Mouse (Mus musculus) macrophage (primary cell): ENCODE data around the gene Tsfm. TPM values are rescaled to one million over a fixed set of nuclear protein-coding genes. Genes with fewer than 3 reads are reported as not detected.

Experiments
- H3K27ac ChIP-seq: fragments of 350-480 bp; formaldehyde crosslinking; 2 replicates; pipeline ENCODE4 v1.9.0; 2021
- H3K36me3 ChIP-seq: fragments of 350-480 bp; formaldehyde crosslinking; 2 replicates; pipeline ENCODE4 v1.9.0; 2021; ENCODE audit errors: inconsistent target
- H3K4me3 ChIP-seq: fragments of 350-480 bp; formaldehyde crosslinking; 2 replicates; pipeline ENCODE4 v1.9.0; 2021; ENCODE audit errors: inconsistent target
- H3K79me2 ChIP-seq: fragments of 350-480 bp; formaldehyde crosslinking; 2 replicates; pipeline ENCODE4 v1.9.0; 2021; ENCODE audit errors: inconsistent target
- WGBS: methylation state at CpG from one replicate; pipeline ENCODE4 v1.1.7; 2026; ENCODE audit warnings: inconsistent platforms; ENCODE audit not compliant: missing documents; 5-methylcytosine and 5-hydroxymethylcytosine counted together
- polyA plus RNA-seq: library from polyadenylated mRNA; stranded (reverse); fragments of 250-400 nt; gene quantifications from 3 replicates; pipeline ENCODE4 v1.2.4, GENCODE M21; 2018; ENCODE audit warnings: inconsistent platforms

The Tsfm gene
- polyA plus RNA-seq, 1 experiment from 2014 or later, result 4.9 TPM

GRCm38 (mm10) chr10:126979636-126980151, 50.9 kb downstream of the Tsfm start:
- under 1% methylated on average over 45 of the region's 57 CpGs for WGBS
- no peaks in the 10 kb centered on the region for H3K36me3 ChIP-seq
- H3K79me2 ChIP-seq, result peaks cover 50% of the 10 kb centered on the region
- no peak overlapping the region for H3K27ac ChIP-seq
- peak overlapping the region; percentile 39 for H3K4me3 ChIP-seq

- Histone ChIP-seq H3K79me2 (peaks cover 45% of the 10 kb centered on the region), H3K27ac (no peak overlapping the region), H3K36me3 (no peaks in the 10 kb centered on the region), H3K4me3 (peak overlapping the region; percentile 11; the same call in 1 of the 2 replicates)
- 4% methylated on average over 33 of the region's 62 CpGs for WGBS
Observed at GRCm38 (mm10) chr10:126979121-126979635, 51.5 kb downstream of the Tsfm start.

GRCm38 (mm10) chr10:126978277-126978994, 52.2 kb downstream of the Tsfm start, which contains the start of gene Ctdsp2:
Gene Ctdsp2 (plus strand): TSS chr10:126978717.
- Histone ChIP-seq H3K36me3 (no peaks in the 10 kb centered on the region), H3K27ac (0 out of 2 replicates have a peak within 1 kb of the TSS, but pooled peaks have one; percentile 10), H3K4me3 (peak within 1 kb of the TSS; percentile 18; the same call in 1 of the 2 replicates), H3K79me2 (peaks cover 38% of the 10 kb centered on the region)
- under 1% methylated on average over 56 of the region's 56 CpGs for WGBS

- Histone ChIP-seq H3K27ac (no peak overlapping the region), H3K79me2 (peaks cover 24% of the 10 kb centered on the region), H3K36me3 (no peaks in the 10 kb centered on the region), H3K4me3 (no peak overlapping the region)
- WGBS, result 92% methylated on average over 4 of the region's 4 CpGs
Observed at GRCm38 (mm10) chr10:126977076-126977475, 53.6 kb downstream of the Tsfm start.

- WGBS, result 96% methylated on average over 4 of the region's 6 CpGs
- Histone ChIP-seq H3K79me2 (peaks cover 11% of the 10 kb centered on the region), H3K27ac (no peak overlapping the region), H3K36me3 (no peaks in the 10 kb centered on the region), H3K4me3 (no peak overlapping the region)
Observed at GRCm38 (mm10) chr10:126975706-126976105, 54.9 kb downstream of the Tsfm start.

- H3K27ac ChIP-seq, result no peak overlapping the region
- WGBS, result 61% methylated on average over 7 of the region's 7 CpGs
- H3K79me2 ChIP-seq, result no peaks in the 10 kb centered on the region
- H3K36me3 ChIP-seq, result no peaks in the 10 kb centered on the region
- no peak overlapping the region for H3K4me3 ChIP-seq
Observed at GRCm38 (mm10) chr10:126972988-126973387, 57.7 kb downstream of the Tsfm start.

- Histone ChIP-seq H3K79me2 (no peaks in the 10 kb centered on the region), H3K36me3 (no peaks in the 10 kb centered on the region), H3K27ac (no peak overlapping the region), H3K4me3 (no peak overlapping the region)
- 87% methylated on average over 13 of the region's 13 CpGs for WGBS
Observed at GRCm38 (mm10) chr10:126972051-126972725, 58.5 kb downstream of the Tsfm start.

GRCm38 (mm10) chr10:126971363-126972050, 59.1 kb downstream of the Tsfm start:
- Histone ChIP-seq H3K27ac (no peak overlapping the region), H3K36me3 (no peaks in the 10 kb centered on the region), H3K4me3 (no peak overlapping the region), H3K79me2 (no peaks in the 10 kb centered on the region)
- 84% methylated on average over 12 of the region's 12 CpGs for WGBS

- no peak overlapping the region for H3K4me3 ChIP-seq
- H3K36me3 ChIP-seq, result no peaks in the 10 kb centered on the region
- H3K27ac ChIP-seq, result no peak overlapping the region
- WGBS, result 92% methylated on average over 7 of the region's 8 CpGs
- H3K79me2 ChIP-seq, result no peaks in the 10 kb centered on the region
Observed at GRCm38 (mm10) chr10:126963821-126964220, 66.8 kb downstream of the Tsfm start.

GRCm38 (mm10) chr10:126962966-126963330, 67.7 kb downstream of the Tsfm start:
- Histone ChIP-seq H3K4me3 (no peak overlapping the region), H3K36me3 (no peaks in the 10 kb centered on the region), H3K79me2 (no peaks in the 10 kb centered on the region), H3K27ac (no peak overlapping the region)
- WGBS, result 93% methylated on average over 5 of the region's 6 CpGs

GRCm38 (mm10) chr10:126962271-126962965, 68.2 kb downstream of the Tsfm start:
- 51% methylated on average over 15 of the region's 15 CpGs for WGBS
- Histone ChIP-seq H3K36me3 (no peaks in the 10 kb centered on the region), H3K4me3 (no peak overlapping the region), H3K27ac (no peak overlapping the region), H3K79me2 (no peaks in the 10 kb centered on the region)

GRCm38 (mm10) chr10:126961757-126962156, 68.9 kb downstream of the Tsfm start:
- no peak overlapping the region for H3K27ac ChIP-seq
- no peaks in the 10 kb centered on the region for H3K79me2 ChIP-seq
- H3K4me3 ChIP-seq, result no peak overlapping the region
- H3K36me3 ChIP-seq, result no peaks in the 10 kb centered on the region
- 77% methylated on average over 8 of the region's 10 CpGs for WGBS
